Mouse (Mus musculus): ENCODE data around the gene Klhl29. TPM values are rescaled to one million over a fixed set of nuclear protein-coding genes. Genes with fewer than 3 reads are reported as not detected.

Klhl29 gene
- total RNA-seq, 2 experiments from 2014 or later: 2.1 to 3.3 TPM

DNA sequence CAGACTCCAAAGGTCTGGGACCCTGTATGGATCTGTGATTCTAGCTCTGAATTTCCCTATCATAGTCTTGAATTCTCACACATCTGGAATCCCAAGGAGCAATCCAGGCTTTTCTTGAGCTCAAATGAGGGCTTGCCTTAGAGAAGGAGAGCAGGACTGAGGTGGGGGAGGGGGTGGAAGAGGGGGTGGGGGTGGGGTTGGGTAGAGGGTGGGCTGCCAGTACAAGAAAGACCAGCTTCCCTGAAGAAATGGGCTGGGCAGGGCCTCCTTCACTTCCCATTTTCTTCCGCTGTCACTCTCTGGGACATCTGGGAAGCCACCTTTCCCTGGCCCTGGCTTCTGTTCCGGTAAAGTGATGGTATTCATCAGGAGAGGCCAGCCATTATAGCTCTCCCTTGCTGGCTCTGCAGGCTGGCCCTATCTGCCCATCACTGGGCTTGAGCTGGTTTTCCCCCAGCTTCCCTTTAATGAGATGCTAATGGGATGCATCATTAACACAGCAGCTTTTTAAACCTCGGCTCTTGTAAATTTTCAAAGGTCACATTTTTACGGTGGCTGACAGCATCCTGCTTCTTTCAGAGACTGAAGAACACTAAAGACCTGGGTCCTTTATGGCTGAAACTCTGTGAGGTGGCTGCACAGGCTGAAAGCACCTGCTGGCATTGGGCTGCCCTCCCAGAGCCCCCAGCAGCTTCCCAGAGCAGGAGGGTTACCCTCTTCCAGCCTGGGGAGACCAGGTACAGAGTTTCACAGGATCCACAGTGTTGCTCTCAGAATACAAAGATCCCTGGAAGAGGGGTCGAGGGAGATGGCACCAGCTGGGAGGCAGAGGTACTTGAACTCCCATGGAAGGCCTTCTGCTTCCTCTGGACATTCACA, 231.3 kb downstream of the Klhl29 start:
- DNase-seq: no peak
- intact Hi-C loops (cut with DNase I): no loop called here

DNA sequence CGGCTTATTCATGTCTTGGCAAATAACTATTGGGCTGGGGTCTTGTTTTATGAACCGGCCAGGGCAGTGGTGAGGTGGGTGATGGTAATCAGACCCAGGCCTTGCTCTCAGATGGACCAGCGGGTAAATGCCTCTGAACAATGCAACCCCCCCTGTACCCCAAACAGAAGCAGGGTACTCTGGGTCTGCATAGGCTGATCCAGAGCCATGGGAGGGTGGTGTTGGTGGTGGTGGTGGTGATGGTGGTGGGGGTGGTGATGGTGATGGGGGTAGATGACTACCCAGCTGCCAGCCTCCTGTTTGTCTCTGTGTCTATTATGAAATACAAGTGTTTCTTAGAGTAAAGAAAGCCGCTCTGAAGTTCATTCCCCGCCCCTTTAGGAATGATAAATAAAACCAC, 232.3 kb downstream of the Klhl29 start:
- DNase-seq: no peak
- intact Hi-C loops (cut with DNase I): no loop called here

DNA sequence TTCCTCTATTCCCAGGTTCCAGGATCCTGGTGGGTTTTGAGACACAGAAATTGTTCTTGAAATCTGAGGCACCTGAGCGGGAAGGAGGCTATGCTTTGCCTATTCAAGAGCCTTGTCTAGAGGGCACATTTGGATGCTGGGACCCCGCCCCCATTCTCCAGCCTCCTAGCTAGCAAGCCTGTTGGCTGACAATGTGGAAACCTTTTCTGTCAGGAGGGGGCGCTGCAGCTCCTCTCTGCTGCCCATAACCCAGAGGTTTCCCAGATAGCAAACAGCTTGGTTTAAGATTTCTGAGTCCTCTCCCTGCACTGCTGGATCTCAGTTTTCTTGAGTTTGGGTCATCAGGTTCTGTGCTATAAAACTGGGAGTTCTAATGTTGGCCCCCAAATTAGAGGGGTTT, 232.7 kb downstream of the Klhl29 start:
- DNase-seq: peak; percentile 76 to 78
- intact Hi-C loops (cut with DNase I): no loop called here

DNA sequence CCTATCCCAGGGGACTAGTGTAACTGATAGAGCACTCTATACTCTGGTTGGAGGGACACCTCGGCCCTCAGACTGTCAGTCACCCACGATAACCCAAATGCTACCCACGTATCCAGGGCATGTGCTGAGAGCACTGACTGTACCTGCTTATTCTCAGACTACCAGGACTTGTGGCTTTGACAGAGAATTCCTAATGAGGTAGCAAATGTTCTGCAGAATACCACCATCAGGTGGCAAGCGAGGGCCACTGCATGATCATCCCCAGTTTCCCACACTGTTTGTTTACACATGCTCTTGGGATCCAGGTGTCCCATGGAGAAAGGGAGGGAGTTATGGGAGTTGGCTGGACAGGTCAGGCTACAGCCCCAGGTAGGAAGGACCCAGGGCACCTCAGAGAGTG, 234.4 kb downstream of the Klhl29 start:
- no peak for DNase-seq
- intact Hi-C loops (cut with DNase I): no loop called here

DNA sequence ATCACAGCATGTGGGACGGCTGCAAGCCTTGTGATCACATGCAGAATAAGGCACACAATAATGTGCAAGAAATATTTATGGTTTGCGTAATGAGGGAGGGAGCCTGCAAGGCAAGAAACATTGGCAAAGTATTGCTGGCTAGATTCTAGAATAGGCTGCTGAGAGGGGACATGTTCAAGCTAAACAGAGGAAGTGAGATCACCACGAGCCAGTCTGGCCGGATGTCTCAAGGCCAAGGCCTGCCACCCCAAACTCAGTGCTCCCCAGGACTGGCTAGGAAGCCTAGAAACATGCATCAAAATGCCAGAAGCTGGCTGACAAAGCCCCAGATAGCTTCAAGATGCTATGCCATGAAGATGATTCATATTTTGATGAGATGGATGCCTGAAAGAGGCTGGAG, 236.2 kb downstream of the Klhl29 start:
- intact Hi-C loops (cut with DNase I): loop anchor here (5.0 kb wide), 1 partner anchor 107 kb away; no protein-coding TSS in a partner anchor
- no peak for DNase-seq

DNA sequence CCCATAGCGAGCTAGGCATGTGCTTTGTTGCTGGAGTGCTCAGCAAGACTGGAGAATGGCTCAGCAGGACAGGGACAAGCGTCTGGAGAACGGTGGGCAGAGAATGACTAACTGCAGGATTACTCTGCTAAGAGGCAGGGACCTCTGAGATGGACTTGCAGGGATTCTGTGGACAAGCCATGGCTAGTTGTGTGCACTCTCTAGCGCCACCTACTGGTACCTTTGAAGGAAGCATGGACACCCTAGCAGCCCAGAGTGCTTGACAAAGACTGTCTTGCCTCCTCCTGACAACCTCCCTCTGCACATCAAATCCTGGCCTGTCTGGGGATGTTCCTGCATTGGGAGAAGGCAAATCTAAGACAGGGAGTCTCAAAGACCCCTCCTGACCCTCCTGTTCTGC, 239.2 kb downstream of the Klhl29 start:
- DNase-seq: peak in 1 of 2 experiments; percentile 25
- intact Hi-C loops (cut with DNase I): loop anchor here (5.0 kb wide), 1 partner anchor 104 kb away; no protein-coding TSS in a partner anchor

DNA sequence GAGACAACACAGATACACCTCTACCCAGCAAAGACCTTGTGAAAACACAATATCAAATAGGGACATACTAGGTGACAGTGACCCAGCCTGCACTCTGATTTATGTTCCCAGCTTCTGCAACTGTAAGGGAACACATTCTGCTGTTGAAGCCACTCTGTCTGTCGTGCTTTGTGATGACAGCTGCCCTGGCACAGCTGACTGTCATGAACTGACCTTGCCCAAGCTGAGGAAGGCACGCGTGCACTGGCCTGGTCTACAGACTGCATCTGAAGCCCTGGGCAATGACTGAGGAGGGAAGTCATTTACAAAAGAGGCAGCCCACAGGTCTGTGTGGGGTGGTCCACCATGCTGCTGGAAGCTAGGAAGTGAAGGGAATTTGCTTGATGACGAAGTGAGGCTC, 246.3 kb downstream of the Klhl29 start:
- intact Hi-C loops (cut with DNase I): no loop called here
- no peak for DNase-seq

DNA sequence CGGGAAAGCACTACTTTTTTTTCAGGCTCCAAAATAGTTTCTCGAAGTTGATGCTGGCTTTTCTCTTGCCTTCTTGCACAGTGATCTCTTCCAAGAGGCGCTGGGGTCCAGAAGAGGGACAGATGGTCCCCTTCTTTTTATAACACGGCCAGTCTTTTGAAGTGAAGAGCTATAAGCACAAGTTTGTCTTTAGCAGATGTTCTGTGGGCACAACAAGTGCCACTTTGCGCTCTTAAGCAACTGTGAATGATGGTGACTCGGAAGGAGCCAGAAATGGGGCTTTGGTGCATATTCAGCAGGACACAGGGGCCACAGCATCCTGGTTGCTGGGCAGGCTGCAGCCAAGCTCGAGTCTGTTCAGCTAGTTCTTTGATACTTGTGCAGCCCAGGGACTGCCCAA, 249.6 kb downstream of the Klhl29 start:
- intact Hi-C loops (cut with DNase I): no loop called here
- DNase-seq: no peak

DNA sequence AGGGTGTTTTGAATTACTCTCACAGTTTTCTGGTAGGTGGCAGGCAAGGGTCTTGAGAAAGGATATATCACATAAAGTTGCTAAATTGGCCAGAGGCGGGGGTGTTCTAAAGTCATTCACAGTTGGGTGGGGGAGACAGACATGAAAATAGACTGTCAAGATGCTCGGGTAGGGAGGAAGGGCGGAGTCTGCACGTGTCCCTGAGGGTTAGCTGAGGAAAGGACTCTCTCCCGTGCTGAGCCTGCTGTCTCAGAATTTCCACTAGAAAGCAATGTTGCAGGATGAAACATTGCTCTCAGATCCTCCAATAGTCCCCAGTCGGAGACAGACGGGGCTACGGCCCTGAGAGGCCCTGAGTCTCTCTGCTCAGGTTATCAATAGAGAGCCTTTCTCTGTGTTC, 252.5 kb downstream of the Klhl29 start:
- intact Hi-C loops (cut with DNase I): no loop called here
- no peak for DNase-seq

DNA sequence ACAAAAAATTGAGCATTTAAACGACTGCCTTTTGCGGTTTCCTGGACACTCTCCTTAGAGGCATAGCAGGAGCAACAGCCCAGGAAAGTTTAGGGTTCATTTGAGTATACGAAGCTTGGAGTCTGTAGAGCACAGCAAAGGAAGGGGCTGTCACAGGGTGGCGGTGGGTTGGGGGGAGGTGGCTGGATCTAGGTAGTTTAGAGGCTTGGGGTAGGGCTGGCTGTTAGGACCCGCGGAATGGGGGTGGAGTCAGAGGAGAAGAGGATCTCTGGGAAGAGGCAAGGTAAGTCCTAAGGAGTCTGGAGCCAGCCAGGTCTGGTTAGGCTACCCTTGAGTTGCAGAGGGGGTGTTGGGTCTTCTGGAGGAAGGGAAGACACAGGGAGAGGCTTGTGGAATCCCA, 255.2 kb downstream of the Klhl29 start:
- intact Hi-C loops (cut with DNase I): no loop called here
- no peak for DNase-seq

DNA sequence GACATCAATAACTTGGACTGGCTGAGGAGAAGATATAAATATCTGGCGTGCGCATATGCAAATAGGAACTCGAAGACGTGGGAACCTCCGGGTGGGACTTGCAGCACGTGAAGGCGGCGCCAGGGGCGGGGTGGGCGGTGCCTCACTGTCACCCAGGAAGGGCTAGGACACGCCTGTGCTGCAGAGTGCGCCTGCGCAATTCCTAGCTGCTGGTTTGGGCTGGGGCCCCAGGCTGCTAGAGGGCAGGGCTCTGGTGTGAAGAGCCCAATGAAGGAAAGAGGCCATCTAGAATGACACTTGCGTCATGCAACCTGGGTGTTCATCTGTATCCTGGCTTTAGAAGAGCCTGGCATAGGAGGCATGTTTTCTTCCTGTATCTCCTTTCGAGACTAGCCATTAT, 255.8 kb downstream of the Klhl29 start:
- peak; percentile 89 to 96 for DNase-seq

DNA sequence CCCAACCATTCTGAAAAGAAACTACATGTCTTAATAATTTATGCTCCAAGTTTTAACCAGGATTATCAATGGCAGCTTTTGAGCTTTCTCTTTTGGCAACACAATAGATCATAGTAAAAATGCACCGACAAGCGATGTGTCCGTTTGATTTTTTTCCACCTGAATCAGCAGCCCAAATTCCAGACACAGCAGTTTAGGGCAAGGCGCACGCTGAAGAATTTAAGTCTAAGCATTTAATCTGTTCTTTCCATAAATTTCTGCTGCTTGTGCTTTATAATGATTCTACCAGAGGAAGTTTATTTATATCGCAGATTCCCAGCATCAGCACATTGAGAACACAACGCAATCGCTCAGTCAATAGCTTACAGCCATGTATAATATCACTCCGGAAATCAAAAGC, 256.2 kb downstream of the Klhl29 start:
- DNase-seq: no peak
- intact Hi-C loops (cut with DNase I): no loop called here

More for the DNA sequence above, 255.8 kb downstream of the Klhl29 start:
- intact Hi-C loops (cut with DNase I): no loop called here

DNA sequence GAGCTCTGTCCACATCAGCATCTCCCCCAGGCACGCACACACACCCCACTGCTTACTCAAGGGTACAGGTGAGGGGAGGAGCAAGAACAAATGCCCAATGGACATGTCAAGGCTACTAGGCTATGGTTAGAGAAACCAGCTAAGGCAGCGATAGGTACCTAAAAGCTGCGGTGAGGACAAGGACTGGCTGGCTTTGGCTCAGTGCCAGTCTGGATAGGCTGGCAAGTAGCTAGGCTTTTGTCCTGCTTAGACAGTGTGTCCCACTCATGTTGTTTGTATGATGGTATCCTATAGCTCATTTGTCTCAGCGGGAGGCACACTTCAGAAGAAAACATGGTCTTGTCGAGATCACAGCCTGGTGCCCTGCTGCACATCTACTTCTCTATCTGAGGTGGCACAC, 258.9 kb downstream of the Klhl29 start:
- no peak for DNase-seq
- intact Hi-C loops (cut with DNase I): no loop called here

DNA sequence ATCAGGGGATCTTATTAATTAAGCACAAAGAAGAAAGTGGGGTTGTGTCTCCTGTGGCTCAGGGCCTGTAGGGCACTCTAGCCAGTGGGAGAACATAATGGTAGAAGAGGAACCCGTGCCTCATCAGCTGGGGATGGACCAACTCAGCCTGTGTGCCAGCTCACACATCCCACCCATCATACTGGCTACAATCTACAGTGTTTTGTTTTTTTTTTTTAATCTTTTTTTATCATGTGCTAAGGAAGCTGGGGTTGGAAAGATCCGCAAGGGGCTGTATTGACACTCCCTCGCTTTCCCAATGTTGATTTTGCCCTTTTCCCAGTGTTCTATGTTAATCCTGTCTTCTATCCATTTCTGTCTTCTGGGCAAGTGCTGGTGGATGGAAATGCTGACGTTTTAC, 260.9 kb downstream of the Klhl29 start:
- no peak for DNase-seq
- intact Hi-C loops (cut with DNase I): no loop called here

DNA sequence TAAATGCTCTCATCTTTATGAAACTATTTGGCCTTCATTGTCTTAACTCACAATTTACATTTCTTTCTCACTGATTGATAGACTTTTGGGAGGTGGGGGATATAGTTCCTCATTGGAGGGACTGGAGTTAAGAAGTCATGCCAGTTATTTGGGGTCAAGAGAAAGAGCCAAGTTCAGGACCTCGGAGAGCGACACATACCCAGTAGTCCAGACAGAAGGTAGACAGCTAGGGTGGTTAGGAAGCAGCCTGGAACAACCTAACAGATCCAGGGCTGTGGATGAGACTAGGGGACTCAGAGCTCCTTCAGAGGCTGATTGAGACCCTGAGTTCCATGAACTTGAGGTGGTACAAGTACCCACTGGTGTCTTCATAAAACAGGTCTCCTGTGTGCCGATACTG, 264.1 kb downstream of the Klhl29 start:
- intact Hi-C loops (cut with DNase I): no loop called here
- DNase-seq: no peak

DNA sequence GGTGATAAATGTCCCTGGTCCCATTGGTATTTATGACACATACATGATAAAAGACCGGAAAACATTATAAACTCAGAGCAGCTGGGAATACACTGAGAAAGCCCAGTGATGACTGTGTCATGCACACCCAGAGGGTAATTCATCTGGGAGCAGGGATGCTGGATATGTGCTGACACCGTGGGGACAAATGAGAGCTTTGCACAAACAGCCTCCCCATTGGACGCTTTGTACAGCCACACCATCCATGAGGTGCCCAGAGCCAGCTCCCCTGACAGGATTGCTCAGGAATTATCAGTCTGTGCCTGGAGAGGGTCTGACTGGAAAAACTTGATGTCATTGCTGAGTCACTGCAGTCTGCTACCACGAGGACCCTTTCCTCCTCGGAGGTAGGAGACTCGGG, 266.9 kb downstream of the Klhl29 start:
- no peak for DNase-seq
- intact Hi-C loops (cut with DNase I): no loop called here

DNA sequence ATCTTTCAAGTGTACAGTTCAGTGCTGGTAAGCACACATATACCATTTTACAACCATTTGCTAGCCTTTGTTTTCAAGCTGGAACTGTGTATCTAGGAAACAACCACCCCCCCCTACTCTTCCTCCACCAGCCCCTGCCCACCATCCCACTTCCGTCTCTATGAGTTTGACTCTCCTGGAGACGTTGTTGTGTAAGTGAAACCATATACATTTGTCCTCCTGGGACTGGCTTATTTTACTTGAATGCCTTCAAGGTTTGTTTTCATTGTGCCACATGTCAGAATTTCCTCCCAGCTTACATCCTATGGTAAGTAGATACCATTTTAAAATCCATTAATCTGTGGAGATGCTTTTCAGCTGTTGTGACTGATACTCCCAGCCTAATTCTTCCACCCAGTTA, 267.7 kb downstream of the Klhl29 start:
- intact Hi-C loops (cut with DNase I): no loop called here
- DNase-seq: no peak

DNA sequence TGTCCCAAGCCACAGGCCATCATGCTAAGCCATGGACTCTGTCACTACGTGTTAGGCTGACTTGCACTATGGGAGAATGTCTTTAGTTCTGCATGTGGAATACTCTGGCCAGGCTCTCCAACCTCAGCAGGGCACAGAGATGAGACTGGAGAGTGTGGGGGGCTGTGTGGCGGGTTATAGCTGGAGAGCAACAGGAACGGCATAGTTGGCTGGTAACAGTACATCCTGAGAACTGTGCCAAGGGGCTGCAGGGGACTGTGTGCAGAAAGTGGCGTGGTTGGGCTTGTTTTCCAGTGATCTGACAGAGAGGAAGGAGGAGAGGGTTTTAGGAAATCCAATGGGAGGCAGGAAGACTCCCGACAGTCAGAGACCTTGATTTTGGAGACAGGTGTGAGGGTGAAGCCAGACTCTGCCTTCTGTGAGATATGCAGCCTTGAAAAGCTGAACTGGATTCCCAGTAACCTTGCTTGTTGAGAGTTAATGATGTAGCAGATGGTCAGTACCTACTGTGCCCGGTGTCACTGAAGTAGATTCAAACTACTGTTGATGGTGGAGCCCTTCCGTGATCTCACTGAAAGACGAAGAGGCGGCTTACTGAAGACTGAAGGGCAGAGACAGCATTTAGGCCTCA, 270.9 kb downstream of the Klhl29 start:
- no peak for DNase-seq
- intact Hi-C loops (cut with DNase I): no loop called here

DNA sequence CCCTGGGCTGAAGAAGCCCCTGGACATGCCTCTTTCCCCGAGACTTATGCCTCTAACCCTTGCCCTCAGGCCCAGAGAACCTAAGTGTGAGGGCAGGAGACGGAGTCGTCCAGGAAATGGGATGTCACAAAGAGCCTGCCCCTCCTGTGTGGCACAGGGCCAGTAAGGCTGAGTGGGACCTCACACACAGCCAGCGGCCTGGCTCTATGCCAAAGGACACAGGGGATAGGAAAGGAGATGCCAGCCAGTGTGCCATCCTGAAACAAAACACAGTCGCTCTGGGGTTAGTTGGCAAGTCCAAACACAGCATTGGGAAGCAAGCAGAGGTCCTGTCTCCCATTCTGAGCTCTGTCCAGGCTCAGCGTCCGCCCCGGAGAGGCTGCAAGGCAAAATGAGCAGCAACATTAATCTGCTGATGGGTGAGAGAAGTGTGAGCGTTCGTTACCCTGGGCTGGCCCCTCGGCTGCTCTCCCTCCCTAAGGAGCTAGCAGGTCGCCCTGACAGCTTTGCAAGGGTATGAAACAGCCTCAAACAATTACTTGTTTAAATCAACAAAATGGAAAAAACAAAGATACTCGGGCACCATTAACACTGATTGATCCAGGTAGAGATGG, 274.0 kb downstream of the Klhl29 start:
- intact Hi-C loops (cut with DNase I): no loop called here
- no peak for DNase-seq

DNA sequence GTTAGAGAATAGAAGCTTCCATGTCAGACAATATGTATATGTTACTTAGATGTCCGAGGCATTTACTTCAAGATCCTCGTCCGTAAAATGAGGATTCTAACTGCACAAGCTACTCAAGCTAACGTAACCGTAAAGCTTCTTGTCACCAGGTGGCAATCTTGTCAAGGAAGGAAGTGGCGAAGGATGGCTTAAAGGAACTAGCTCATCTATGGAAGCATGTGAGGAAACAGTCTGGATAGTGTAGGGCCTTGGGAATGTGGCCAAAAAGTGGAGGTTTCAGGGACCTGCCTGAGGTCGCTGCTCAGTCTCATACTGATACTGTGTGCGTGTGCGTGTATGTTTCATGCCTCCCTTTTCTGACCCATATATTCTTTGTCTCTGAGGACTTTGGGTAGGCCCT, 275.9 kb downstream of the Klhl29 start:
- intact Hi-C loops (cut with DNase I): no loop called here
- no peak for DNase-seq

DNA sequence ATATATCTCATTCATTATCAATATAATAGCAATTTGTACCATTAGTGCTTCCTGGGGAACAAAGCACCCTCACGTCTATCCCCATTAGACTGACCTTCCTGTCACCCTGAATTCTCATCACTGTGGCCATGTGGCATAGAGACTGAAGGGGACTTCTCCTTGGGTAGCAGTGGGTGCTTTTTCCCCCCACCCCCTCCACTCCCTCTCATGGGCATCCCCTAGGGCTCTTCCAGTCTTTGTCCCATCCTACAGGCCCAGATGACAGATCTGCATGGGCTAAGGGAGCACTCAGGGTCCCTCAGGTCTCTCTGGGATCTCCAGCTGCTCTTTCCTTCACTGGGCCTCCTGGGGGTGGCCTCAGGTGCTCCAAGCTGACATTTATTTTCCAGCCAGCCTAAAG, 286.8 kb downstream of the Klhl29 start:
- no peak for DNase-seq
- intact Hi-C loops (cut with DNase I): no loop called here

Data from gastrocnemius, postnatal 36 days (tissue).